Comparison of ENCODE assay signal across 7 mouse cellular contexts in genomic region chr12:9029888-9030723, GRCm38 (mm10). TPM values are rescaled to one million over a fixed set of nuclear protein-coding genes. Genes with fewer than 3 reads are reported as not detected.
DNase-seq lines count a peak whose midpoint lies in the region; ATAC-seq lines count a peak whose summit lies in the region.

Gene Ttc32, plus strand, starts transcription at chr12:9029997.

- H3K9me3 ChIP-seq in intestine, embryonic 16.5 days (ENCODE audit: control insufficient read depth, low read length), result no peaks in the 10 kb centered on the region
- no peaks in the 10 kb centered on the region for H3K9me3 ChIP-seq in midbrain, embryonic 11.5 days (ENCODE audit: control insufficient read depth, low read length)

- peak within 1 kb of the TSS; percentile 100 for H3K27ac ChIP-seq in intestine, embryonic 16.5 days (ENCODE audit: low read length)
- peak within 1 kb of the TSS; percentile 97 for H3K27ac ChIP-seq in midbrain, embryonic 11.5 days (ENCODE audit: low read depth, low read length)

- intact Hi-C loops in left cerebral cortex, postnatal 36 days (cut with DNase I), result loop anchor here (10.0 kb wide), 1 partner anchor 1365 kb away; the partner anchor contains the start of gene Rdh14

- H3K4me3 ChIP-seq in intestine, embryonic 16.5 days (ENCODE audit: low read length), result peak within 1 kb of the TSS; percentile 74
- H3K4me3 ChIP-seq in midbrain, embryonic 11.5 days (ENCODE audit: low read depth, low read length), result peak within 1 kb of the TSS; percentile 61

- no peaks in the 10 kb centered on the region for H3K36me3 ChIP-seq in intestine, embryonic 16.5 days (ENCODE audit: control insufficient read depth, insufficient read depth, low read length)
- H3K36me3 ChIP-seq in midbrain, embryonic 11.5 days (ENCODE audit: control insufficient read depth, insufficient read depth, low read length), result no peaks in the 10 kb centered on the region

- H3K4me1 ChIP-seq in intestine, embryonic 16.5 days (ENCODE audit: control insufficient read depth, insufficient read depth, low read length), result peaks cover 4% of the 10 kb centered on the region; the same call in 1 of the 2 replicates
- H3K4me1 ChIP-seq in midbrain, embryonic 11.5 days (ENCODE audit: control insufficient read depth, insufficient read depth, low read length), result no peaks in the 10 kb centered on the region

- under 1% methylated on average over 68 of the region's 69 CpGs for WGBS in intestine, embryonic 16.5 days
- under 1% methylated on average over 67 of the region's 69 CpGs for WGBS in midbrain, embryonic 11.5 days

- peak; percentile 95 for ATAC-seq in intestine, embryonic 16.5 days
- ATAC-seq in midbrain, embryonic 11.5 days (ENCODE audit: low FRiP score), result peak; percentile 97

- peak within 1 kb of the TSS; percentile 80 for H3K4me2 ChIP-seq in intestine, embryonic 16.5 days (ENCODE audit: low read depth, low read length)
- peak within 1 kb of the TSS; percentile 64 for H3K4me2 ChIP-seq in midbrain, embryonic 11.5 days

- peak; percentile 92 for DNase-seq in adrenal gland, adult 8-10 months
- DNase-seq in embryo, embryonic 9.5 days (ENCODE audit: extremely low spot score), result peak; percentile 96
- peak; percentile 94 to 95 for DNase-seq in gastrocnemius, postnatal 4 days (ENCODE audit: low spot score in 2 of 2)
- DNase-seq in left cerebral cortex, postnatal 36 days (ENCODE audit: low spot score in 2 of 2), result peak; percentile 97
- DNase-seq in midbrain, embryonic 11.5 days (ENCODE audit: low spot score, missing footprints), result peak; percentile 100
- DNase-seq in skeletal muscle tissue, adult 2 months (ENCODE audit: low read depth, low spot score), result peak; percentile 96

- H3K27me3 ChIP-seq in intestine, embryonic 16.5 days (replicated peaks; ENCODE audit: control insufficient read depth, insufficient read depth, low read length), result no peaks in the 10 kb centered on the region
- no peaks in the 10 kb centered on the region for H3K27me3 ChIP-seq in midbrain, embryonic 11.5 days (ENCODE audit: control insufficient read depth, insufficient read depth, low read length)

- peak within 1 kb of the TSS; percentile 86 for H3K9ac ChIP-seq in intestine, embryonic 16.5 days (ENCODE audit: low read depth, low read length)
- H3K9ac ChIP-seq in midbrain, embryonic 11.5 days (ENCODE audit: low read length), result peak within 1 kb of the TSS; percentile 95

RNA-seq across cellular contexts. Expression of gene Ttc32, which starts in this region (rescaled TPM):
- 10 to 100 TPM; 11.5 to 15.7 (median 14.0) TPM for total RNA-seq in adrenal gland, adult 8-10 months (2022)
- 10 to 100 TPM in 1 of 2 experiments, 1 to 10 TPM in 1; 9.6 to 11.7 TPM for total RNA-seq in gastrocnemius, postnatal 4 days (2021)
- 33.9 and 35.8 TPM in 2 replicates for polyA plus RNA-seq in intestine, embryonic 16.5 days (2015; fragmentation: Nextera tagmentation; extraction: Ambion mirVana)
- total RNA-seq in left cerebral cortex, postnatal 36 days (2021), result 1 to 10 TPM; 4.7 to 5.0 TPM
- polyA plus RNA-seq in midbrain, embryonic 11.5 days (2014; fragmentation: Nextera tagmentation; extraction: Ambion mirVana), result 24.0 and 26.2 TPM in 2 replicates

Comparison
In these comparisons a context has a peak if more than half of its experiments do, and no peak if none do; other contexts are left out.
1. Peak in every context shown above with its lines: DNase-seq, ATAC-seq, H3K4me3 ChIP-seq and H3K27ac ChIP-seq.